Mouse (Mus musculus) liver (tissue): Measurements from ENCODE around the gene Gnaq.
"Not testable (repeated sequence)": the region's sequence is repeated elsewhere in the genome, so short reads cannot be mapped to it uniquely, and the experiment has no call there.

Experiments
- DNase-seq: peaks from one replicate; pipeline ENCODE4 v3.0.0-alpha.2; 2020; ENCODE audit warnings: mixed read lengths

The Gnaq gene

DNA sequence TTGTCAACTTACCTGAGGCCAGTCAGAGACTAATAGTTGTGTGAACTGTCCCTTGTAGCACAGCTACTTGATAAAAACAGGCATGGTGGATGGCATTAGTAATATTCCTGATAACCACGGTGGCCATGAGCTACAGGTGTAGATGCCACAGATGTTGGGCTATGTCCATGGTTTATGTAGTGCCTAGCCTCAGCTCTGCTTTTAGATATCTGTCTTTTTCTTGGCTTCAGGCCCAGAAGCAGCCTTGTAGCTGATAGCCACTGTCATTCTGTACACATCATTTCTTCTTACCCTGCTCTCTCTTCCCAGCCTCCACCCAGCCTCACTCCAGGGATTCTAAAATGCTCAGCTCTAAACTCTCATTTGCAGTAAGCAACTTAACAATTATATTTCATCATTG lies 128.3 kb downstream of the Gnaq start:
- DNase-seq: no peak

DNA sequence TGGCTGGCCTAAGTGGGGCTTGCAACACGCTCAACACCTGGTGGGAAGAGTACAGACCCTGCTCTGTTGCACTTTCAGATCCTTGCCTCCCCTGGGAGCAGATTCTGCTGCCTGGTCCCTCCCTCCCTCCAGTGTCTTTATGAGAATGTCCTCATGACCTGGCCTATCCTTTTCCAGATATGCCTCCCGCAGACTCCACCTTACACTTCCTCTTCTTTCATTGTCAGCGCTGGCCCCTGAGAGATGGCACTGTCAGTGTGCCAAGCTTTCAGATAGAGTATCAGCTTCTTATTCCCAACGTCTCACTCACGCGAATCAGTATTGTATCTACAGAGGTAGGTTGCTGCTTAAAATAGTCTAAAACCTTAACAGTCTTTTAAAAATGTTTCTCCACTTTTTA lies 129.0 kb downstream of the Gnaq start:
- DNase-seq: no peak

DNA sequence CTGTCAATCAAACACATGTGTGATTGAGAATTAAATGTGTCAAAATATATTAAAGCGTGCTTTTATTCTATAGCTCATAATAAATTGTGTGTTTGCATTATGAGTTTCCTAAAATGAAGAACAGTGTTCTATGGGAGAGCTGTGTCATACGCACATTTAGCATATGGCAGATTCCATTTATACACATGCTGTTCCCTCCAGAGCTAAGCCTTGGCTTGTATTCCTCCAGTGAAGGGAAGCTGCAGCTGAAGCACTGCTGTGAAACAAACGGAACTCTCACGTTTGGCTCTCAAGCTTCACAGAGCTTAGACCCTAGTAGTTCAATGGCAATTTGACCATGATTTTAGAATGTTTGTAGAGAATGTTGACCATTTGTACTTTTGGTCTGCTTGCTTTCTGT lies 129.7 kb downstream of the Gnaq start:
- no peak for DNase-seq

- not testable (repeated sequence) for DNase-seq
Measured at GRCm38 (mm10) chr19:16267362-16267761, 134.7 kb downstream of the Gnaq start.

DNA sequence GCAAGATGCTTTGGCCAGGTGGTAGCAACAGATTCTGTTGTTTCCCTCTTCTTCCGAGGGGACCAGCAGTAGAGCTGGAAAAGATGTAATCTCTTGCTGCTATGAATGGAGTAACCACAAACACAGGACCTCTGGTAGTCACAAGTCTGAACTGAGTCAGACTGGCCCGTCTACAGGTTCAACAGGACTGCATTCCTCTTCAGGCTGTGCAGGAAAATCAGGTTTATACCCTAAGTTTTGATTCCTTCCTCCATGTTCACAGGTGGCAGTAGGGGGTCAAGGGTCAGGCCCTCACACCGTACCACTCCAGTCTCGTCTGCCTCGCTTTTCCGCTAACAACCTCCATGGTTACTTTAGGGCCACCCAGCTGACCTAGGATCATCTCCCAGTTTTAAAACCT lies 137.6 kb downstream of the Gnaq start:
- DNase-seq: no peak

GRCm38 (mm10) chr19:16271002-16271401 lies 138.4 kb downstream of the Gnaq start:
- no peak for DNase-seq

GRCm38 (mm10) chr19:16273021-16273420 lies 140.4 kb downstream of the Gnaq start:
- DNase-seq: no peak

DNA sequence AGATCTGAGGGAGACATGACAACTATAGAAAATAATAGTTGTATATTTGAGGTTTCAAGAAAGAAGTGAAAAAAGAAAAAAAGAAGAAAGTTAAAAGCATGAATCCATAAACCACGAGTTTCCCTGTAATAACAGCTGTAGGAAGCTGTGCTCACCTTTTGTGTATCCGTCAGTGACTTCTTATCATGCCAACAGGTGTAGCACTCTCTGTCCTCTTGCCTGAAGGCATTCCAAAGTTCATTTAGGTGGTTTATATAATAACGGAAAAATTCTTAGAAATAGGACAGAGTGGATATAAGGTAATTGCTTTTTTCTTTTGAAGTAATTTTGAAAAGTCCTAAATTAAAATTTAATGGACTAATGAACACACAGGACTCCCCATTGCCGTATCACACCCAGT lies 147.6 kb downstream of the Gnaq start:
- DNase-seq: no peak

GRCm38 (mm10) chr19:16285051-16286028 lies 152.7 kb downstream of the Gnaq start:
- no peak for DNase-seq

DNA sequence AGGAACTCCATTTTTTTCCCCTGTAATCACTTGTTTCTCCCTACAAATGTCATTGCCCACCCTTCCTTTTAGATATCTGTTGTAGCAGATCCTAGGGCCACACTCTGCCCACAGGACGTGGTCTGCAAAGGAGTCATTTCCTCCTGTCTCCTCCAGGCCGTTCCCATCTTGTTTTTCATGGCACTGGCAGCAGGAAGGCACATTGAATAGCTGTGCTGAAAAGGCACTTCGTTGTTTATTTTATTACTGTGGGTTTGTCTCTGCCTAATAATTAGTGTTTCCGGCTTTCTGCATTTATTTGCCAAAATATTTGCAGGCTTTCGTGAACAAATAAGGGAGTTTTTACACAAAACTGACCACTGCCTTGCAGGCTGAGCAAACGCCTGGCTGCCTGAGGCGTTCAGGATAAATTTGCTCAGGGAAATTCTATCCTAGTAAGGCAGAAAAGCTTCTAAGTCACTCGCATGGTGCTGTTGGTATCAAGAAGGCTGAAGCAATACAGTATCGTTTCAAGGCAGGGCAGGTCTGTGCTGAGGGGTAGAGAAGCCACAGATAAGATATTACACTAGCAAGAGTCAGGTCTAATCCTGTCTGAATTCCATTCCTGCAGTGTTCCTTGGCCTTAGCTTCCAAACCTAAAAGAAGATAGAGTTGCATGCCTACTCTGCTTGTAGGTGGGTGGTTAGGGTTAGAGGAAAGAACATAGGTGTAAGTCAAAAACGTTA lies 154.0 kb downstream of the Gnaq start:
- DNase-seq: peak; percentile 37

- DNase-seq: no peak
Measured at GRCm38 (mm10) chr19:16287307-16287706, 154.7 kb downstream of the Gnaq start.

DNA sequence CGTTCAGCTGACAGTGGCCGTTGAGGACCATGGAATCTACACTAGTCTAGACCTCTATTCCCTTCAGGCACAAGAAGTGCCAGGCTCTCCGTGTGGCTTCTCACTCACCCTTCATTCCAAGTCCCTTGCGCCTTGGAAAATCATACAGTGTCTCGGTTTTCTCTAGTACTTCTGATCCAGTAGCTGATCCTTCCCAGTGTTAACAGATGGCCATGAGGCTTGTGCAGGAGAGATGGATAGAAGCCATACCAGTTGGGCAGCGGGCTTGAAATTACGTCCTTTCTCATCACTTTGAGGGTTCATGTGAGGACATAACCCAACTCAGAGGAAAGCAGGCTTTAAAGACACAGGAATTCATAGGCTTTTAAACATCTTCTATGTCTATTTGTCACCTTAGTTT lies 155.3 kb downstream of the Gnaq start:
- no peak for DNase-seq

DNA sequence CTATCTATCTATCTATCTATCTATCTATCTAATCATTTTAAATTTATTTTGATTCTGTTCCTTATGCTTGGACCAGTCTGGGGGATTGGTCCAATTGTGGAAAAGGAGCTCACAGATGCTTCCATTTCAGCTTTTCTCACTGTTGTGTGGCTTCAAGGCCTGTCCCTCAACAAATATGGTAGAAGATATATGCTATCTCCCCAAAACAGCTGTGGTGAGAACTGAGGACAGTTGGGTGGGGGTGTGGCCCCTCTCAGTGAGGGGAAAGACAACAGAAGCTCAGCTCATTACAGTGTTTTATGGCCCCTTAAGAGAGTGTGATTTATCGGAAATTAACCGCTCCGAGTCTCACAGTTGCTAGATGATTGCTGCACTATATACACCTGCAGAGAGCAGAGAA lies 158.5 kb downstream of the Gnaq start:
- peak; percentile 25 for DNase-seq

GRCm38 (mm10) chr19:16292056-16292608 lies 159.5 kb downstream of the Gnaq start:
- no peak for DNase-seq

DNA sequence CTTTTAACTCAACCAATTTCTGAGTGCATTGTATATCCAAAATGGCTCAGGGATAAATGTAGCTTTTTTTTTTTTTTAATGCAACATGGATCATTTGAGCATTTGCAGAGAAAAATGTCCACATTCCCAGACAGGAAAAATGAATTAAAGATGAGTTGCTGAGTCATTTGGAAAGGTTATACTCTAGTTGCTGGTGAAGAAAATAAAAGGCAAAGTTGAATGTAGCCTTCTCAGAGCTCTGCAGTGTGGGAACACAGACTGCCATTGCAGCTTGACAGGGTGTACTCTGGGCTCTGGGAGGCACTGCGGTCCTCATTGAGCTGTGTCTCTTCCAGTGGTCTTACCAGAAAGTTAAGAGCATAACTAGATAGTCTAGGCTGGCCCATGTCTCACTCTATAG lies 160.3 kb downstream of the Gnaq start:
- DNase-seq: no peak

DNA sequence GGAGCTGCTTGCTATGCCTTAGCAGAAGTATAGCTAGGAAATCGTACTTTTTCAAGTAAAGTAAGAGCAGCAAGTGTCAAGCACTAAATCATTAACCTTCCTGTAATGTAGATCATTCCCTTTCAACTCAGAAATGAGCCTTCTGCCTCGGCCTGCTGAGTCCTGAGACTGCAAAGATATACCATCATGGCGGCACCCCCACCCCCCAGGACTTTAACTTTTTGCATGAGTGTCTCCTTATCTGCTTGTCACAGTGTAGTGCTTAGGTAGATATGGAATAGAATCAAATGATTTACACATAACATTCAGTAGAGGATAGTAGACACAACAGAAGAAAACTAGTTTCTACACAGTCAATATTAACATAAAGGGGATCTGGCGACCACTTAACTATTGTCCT lies 167.8 kb downstream of the Gnaq start:
- peak; percentile 25 for DNase-seq

DNA sequence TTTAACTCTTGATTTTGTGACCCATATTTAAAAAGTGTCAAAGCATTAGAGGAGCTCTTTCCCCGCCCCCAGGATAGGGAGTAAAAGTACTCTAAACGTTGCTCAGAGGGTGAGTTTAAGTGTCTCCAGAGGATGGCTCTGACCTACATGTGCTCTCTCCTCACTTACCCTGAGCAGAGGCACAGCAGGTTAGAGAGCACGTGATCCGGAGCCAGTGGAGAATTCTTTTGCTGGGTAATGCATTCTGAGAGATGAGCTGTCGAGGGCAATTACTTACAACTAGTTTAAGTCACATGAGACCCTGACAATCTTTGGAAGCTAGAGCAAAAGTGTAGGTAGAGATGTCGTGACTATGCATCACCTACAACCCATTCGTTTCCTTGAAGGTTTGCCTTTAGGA lies 168.7 kb downstream of the Gnaq start:
- no peak for DNase-seq

DNA sequence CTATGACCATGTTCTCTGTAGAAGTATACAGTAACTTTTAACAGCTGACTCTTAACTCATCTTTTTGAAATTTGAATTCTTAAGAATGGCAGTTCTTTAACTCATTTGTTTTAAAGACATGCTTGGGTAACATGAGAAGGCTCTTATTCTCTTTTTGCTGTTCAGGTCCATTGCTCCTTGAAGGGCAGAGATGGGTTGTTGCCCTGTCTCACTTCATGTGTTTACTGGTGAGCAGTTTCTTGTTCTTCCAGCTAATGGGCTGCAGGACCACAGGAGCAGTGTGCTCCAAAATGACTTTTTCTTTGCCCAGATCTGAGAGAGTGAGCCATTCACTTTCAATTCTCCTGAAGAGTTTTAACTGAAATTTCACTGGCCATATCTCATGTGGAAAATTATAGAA lies 176.4 kb downstream of the Gnaq start:
- no peak for DNase-seq

GRCm38 (mm10) chr19:16314295-16314821 lies 181.7 kb downstream of the Gnaq start:
- no peak for DNase-seq

- DNase-seq: no peak
Measured at GRCm38 (mm10) chr19:16315525-16315924, 182.9 kb downstream of the Gnaq start.

- DNase-seq: no peak
Measured at GRCm38 (mm10) chr19:16318128-16318811, 185.6 kb downstream of the Gnaq start.

GRCm38 (mm10) chr19:16319986-16320385 lies 187.4 kb downstream of the Gnaq start:
- DNase-seq: no peak

- DNase-seq: no peak
Measured at GRCm38 (mm10) chr19:16322986-16323385, 190.4 kb downstream of the Gnaq start.
